16 mouse cellular contexts compared by ENCODE assay signal in genomic region chr5:34175403-34175694, GRCm38 (mm10). TPM values are rescaled to one million over a fixed set of nuclear protein-coding genes. Genes with fewer than 3 reads are reported as not detected.
DNase-seq lines count a peak whose midpoint lies in the region; TF ChIP-seq lines count a peak whose summit lies in the region.
"Had no signal": no experiment of that assay in that cellular context is flagged by ENCODE, and none has a peak within 500 bp of the region (broad histone marks: within the 10 kb centered on the region; RNA-seq: fewer than 3 reads in every experiment).

No protein-coding gene starts in this region.

- no peaks in the 10 kb centered on the region for H3K27me3 ChIP-seq in cerebellum, adult 2 months (ENCODE audit: control insufficient read depth, insufficient read depth, low read length)
- H3K27me3 ChIP-seq: forebrain, embryonic 13.5 days; heart, embryonic 12.5 days; liver, embryonic 12.5 days; neural tube, embryonic 12.5 days had no signal

- 8% methylated on average over 5 of the region's 5 CpGs for WGBS in cerebellum, adult 2 months

- DNase-seq in cerebellum, adult 2 months = peak in 1 of 2 experiments; percentile 69
- DNase-seq in cerebellum, postnatal 10 days = no peak
- peak; percentile 0 to 1 for DNase-seq in layer of hippocampus, postnatal 14 days (ENCODE audit: low spot score in 2 of 2)
- DNase-seq in layer of hippocampus, adult 11-12 months (ENCODE audit: low spot score) = no peak
- peak; percentile 2 for DNase-seq in right cerebral cortex, postnatal 25 days
- DNase-seq in right cerebral cortex, postnatal 14 days = no peak
- DNase-seq in cerebellum, adult 9-11 months = peak; percentile 70
- DNase-seq in urinary bladder, postnatal 14 days (ENCODE audit: low spot score) = no peak
- DNase-seq: B cell, adult 2 months; gastrocnemius, postnatal 36 days; kidney, postnatal 10 days; right cerebral cortex, postnatal 4 days had no signal

- H3K4me3 ChIP-seq in cerebellum, adult 2 months (replicated peaks; ENCODE audit: insufficient read depth, low read depth, low read length) = no peak overlapping the region
- H3K4me3 ChIP-seq: forebrain, embryonic 13.5 days; heart, embryonic 12.5 days; liver, embryonic 12.5 days; neural tube, embryonic 12.5 days had no signal

- TF ChIP-seq POLR2A in cerebellum, adult 2 months (IDR thresholded peaks at IDR 0.05; ENCODE audit: borderline replicate concordance, insufficient read depth, low read length) = no peak

- peak overlapping the region; percentile 62 for H3K27ac ChIP-seq in cerebellum, adult 2 months (ENCODE audit: insufficient read depth, low read length)
- H3K27ac ChIP-seq: forebrain, embryonic 13.5 days; liver, embryonic 12.5 days; neural tube, embryonic 12.5 days had no signal

- H3K4me1 ChIP-seq in cerebellum, adult 2 months (ENCODE audit: control insufficient read depth, insufficient read depth, low read length) = peaks cover 51% of the 10 kb centered on the region
- H3K4me1 ChIP-seq: forebrain, embryonic 13.5 days; heart, embryonic 12.5 days; neural tube, embryonic 12.5 days had no signal

- no peak for TF ChIP-seq CTCF in cerebellum, adult 2 months (IDR thresholded peaks at IDR 0.05; ENCODE audit: borderline replicate concordance, insufficient read depth, low read depth, low read length)

RNA-seq across cellular contexts. Expression of gene Haus3, which starts 6.0 kb away (rescaled TPM):
- polyA plus RNA-seq in cerebellum, adult 2 months (2012; rRNA removed) = 11.0 TPM in 2 replicates
- 1 to 10 TPM; 5.8 to 7.5 TPM for total RNA-seq in layer of hippocampus, postnatal 14 days (2021)

RNA-seq across cellular contexts. Expression of gene Poln, which starts 6.1 kb away (rescaled TPM):
- polyA plus RNA-seq in cerebellum, adult 2 months (2012; rRNA removed) = 0.82 and 1.0 TPM in 2 replicates
- total RNA-seq in layer of hippocampus, postnatal 14 days (2021) = under 1 TPM; 0.67 to 0.81 TPM

RNA-seq across cellular contexts. Expression of gene Mxd4, which starts 12.2 kb away (rescaled TPM):
- 91.6 and 96.5 TPM in 2 replicates for polyA plus RNA-seq in cerebellum, adult 2 months (2012; rRNA removed)
- total RNA-seq in layer of hippocampus, postnatal 14 days (2021) = 10 to 100 TPM; 79.2 to 89.4 TPM

Comparison
In these comparisons a context has a peak if more than half of its experiments do, and no peak if none do; other contexts are left out.
1. DNase-seq: peak in layer of hippocampus, postnatal 14 days (2 of 2), right cerebral cortex, postnatal 25 days (single experiment) and cerebellum, adult 9-11 months (single experiment); none in cerebellum, postnatal 10 days (0 of 2), layer of hippocampus, adult 11-12 months (single experiment), right cerebral cortex, postnatal 14 days (single experiment) and urinary bladder, postnatal 14 days (single experiment).